Mouse (Mus musculus): ENCODE results near the gene Gng11. TPM values are rescaled to one million over a fixed set of nuclear protein-coding genes. Genes with fewer than 3 reads are reported as not detected.

Gng11 gene
- 10 to 100 TPM; 10.6 to 16.3 (median 13.7) TPM for total RNA-seq (2022)

GRCm38 (mm10) chr6:4003890-4004306 is at the start of gene Gng11:
Gene Gng11, plus strand, starts transcription at chr6:4003904.
- DNase-seq (ENCODE audit: low spot score in 2 of 2), result peak in 1 of 2 experiments; percentile 8

GRCm38 (mm10) chr6:3954969-3955368 is 48.7 kb upstream of the Gng11 start:
- no peak for DNase-seq (ENCODE audit: low spot score in 2 of 2)

GRCm38 (mm10) chr6:3967676-3968626 is 35.8 kb upstream of the Gng11 start:
- peak in 1 of 2 experiments; percentile 3 for DNase-seq (ENCODE audit: low spot score in 2 of 2)

GRCm38 (mm10) chr6:3973679-3974078 is 30.0 kb upstream of the Gng11 start:
- no peak for DNase-seq (ENCODE audit: low spot score in 2 of 2)

GRCm38 (mm10) chr6:3982661-3983284 is 20.9 kb upstream of the Gng11 start:
- DNase-seq (ENCODE audit: low spot score in 2 of 2), result no peak

GRCm38 (mm10) chr6:3988750-3989149 is 15.0 kb upstream of the Gng11 start, which contains the start of gene Tfpi2:
Gene Tfpi2, minus strand, starts transcription at chr6:3988919.
- DNase-seq (ENCODE audit: low spot score in 2 of 2), result no peak

GRCm38 (mm10) chr6:3993492-3993891 is 10.2 kb upstream of the Gng11 start, which contains the start of gene Gngt1:
Gene Gngt1, plus strand, starts transcription at chr6:3993792.
- DNase-seq (ENCODE audit: low spot score in 2 of 2), result no peak

GRCm38 (mm10) chr6:3998089-3998488 is 5.6 kb upstream of the Gng11 start:
- no peak for DNase-seq (ENCODE audit: low spot score in 2 of 2)

- no peak for DNase-seq (ENCODE audit: low spot score in 2 of 2)
Measured at GRCm38 (mm10) chr6:3999296-3999695, 4.4 kb upstream of the Gng11 start.

- no peak for DNase-seq (ENCODE audit: low spot score in 2 of 2)
Measured at GRCm38 (mm10) chr6:4000716-4001115, 3.0 kb upstream of the Gng11 start.

- no peak for DNase-seq (ENCODE audit: low spot score in 2 of 2)
Measured at GRCm38 (mm10) chr6:4003445-4003844, 259 bp upstream of the Gng11 start.

- no peak for DNase-seq (ENCODE audit: low spot score in 2 of 2)
Measured at GRCm38 (mm10) chr6:4004808-4005207, 1.1 kb downstream of the Gng11 start.

GRCm38 (mm10) chr6:4008501-4009040 is 4.9 kb downstream of the Gng11 start:
- no peak for DNase-seq (ENCODE audit: low spot score in 2 of 2)

GRCm38 (mm10) chr6:4009548-4009947 is 5.8 kb downstream of the Gng11 start:
- DNase-seq (ENCODE audit: low spot score in 2 of 2), result no peak

GRCm38 (mm10) chr6:4022645-4023044 is 18.9 kb downstream of the Gng11 start:
- DNase-seq (ENCODE audit: low spot score in 2 of 2), result no peak

GRCm38 (mm10) chr6:4026367-4026766 is 22.7 kb downstream of the Gng11 start:
- DNase-seq (ENCODE audit: low spot score in 2 of 2), result no peak

- no peak for DNase-seq (ENCODE audit: low spot score in 2 of 2)
Measured at GRCm38 (mm10) chr6:4030956-4031355, 27.3 kb downstream of the Gng11 start.

GRCm38 (mm10) chr6:4041821-4042220 is 38.1 kb downstream of the Gng11 start:
- no peak for DNase-seq (ENCODE audit: low spot score in 2 of 2)

- DNase-seq (ENCODE audit: low spot score in 2 of 2), result no peak
Measured at GRCm38 (mm10) chr6:4047200-4047599, 43.5 kb downstream of the Gng11 start.

GRCm38 (mm10) chr6:4052843-4053242 is 49.1 kb downstream of the Gng11 start:
- DNase-seq (ENCODE audit: low spot score in 2 of 2), result no peak

- DNase-seq (ENCODE audit: low spot score in 2 of 2), result no peak
Measured at GRCm38 (mm10) chr6:4054387-4054786, 50.7 kb downstream of the Gng11 start.
